Mouse (Mus musculus): Measurements from ENCODE around the gene Sult5a1.

Sult5a1 gene

GRCm38 (mm10) chr8:123100288-123100687 is 57.8 kb downstream of the Sult5a1 start:
- DNase-seq: peak; percentile 26

GRCm38 (mm10) chr8:123097786-123098584 is 60.1 kb downstream of the Sult5a1 start:
- DNase-seq: no peak

GRCm38 (mm10) chr8:123097216-123097615 is 60.9 kb downstream of the Sult5a1 start:
- no peak for DNase-seq
